ENCODE assay signal across 28 mouse cellular contexts in genomic region chr17:17408137-17408536, GRCm38 (mm10). TPM values are rescaled to one million over a fixed set of nuclear protein-coding genes. Genes with fewer than 3 reads are reported as not detected.
DNase-seq lines count a peak whose midpoint lies in the region; ATAC-seq and TF ChIP-seq lines count a peak whose summit lies in the region.
"Had no signal": no experiment of that assay in that cellular context is flagged by ENCODE, and none has a peak within 500 bp of the region (broad histone marks: within the 10 kb centered on the region; RNA-seq: fewer than 3 reads in every experiment).

No protein-coding gene starts in this region.

- H3K4me1 ChIP-seq in forebrain, embryonic 11.5 days (replicated peaks; ENCODE audit: control insufficient read depth, insufficient read depth, low read length), result peaks cover 15% of the 10 kb centered on the region; the same call in 1 of the 2 replicates
- H3K4me1 ChIP-seq in forebrain, embryonic 15.5 days, result peaks cover 45% of the 10 kb centered on the region
- peaks cover 40% of the 10 kb centered on the region for H3K4me1 ChIP-seq in midbrain, embryonic 12.5 days
- no peaks in the 10 kb centered on the region; the same call in 1 of the 2 replicates for H3K4me1 ChIP-seq in midbrain, postnatal 0 days (ENCODE audit: insufficient read depth, low read length)
- peaks cover 36% of the 10 kb centered on the region for H3K4me1 ChIP-seq in embryonic facial prominence, embryonic 13.5 days
- H3K4me1 ChIP-seq in olfactory bulb, adult 2 months (ENCODE audit: control insufficient read depth, insufficient read depth, low read length), result peaks cover 15% of the 10 kb centered on the region
- H3K4me1 ChIP-seq in liver, embryonic 12.5 days, result no peaks in the 10 kb centered on the region
- H3K4me1 ChIP-seq: liver, embryonic 15.5 days had no signal

- no peak overlapping the region for H3K9ac ChIP-seq in forebrain, embryonic 11.5 days (ENCODE audit: low read length)
- no peak overlapping the region for H3K9ac ChIP-seq in forebrain, embryonic 15.5 days (replicated peaks)
- no peak overlapping the region for H3K9ac ChIP-seq in midbrain, embryonic 12.5 days (replicated peaks)
- H3K9ac ChIP-seq in midbrain, postnatal 0 days (replicated peaks; ENCODE audit: low read length, poor library complexity, severe bottlenecking), result no peak overlapping the region
- H3K9ac ChIP-seq in embryonic facial prominence, embryonic 13.5 days, result no peak overlapping the region
- H3K9ac ChIP-seq in liver, embryonic 12.5 days, result no peak overlapping the region
- H3K9ac ChIP-seq: embryonic facial prominence, embryonic 15.5 days; heart, embryonic 12.5 days; limb, embryonic 15.5 days; liver, embryonic 15.5 days; lung, embryonic 15.5 days; neural tube, embryonic 12.5 days had no signal

- H3K4me3 ChIP-seq in forebrain, embryonic 11.5 days (ENCODE audit: low read depth, low read length), result no peak overlapping the region
- no peak overlapping the region for H3K4me3 ChIP-seq in forebrain, embryonic 15.5 days
- no peak overlapping the region for H3K4me3 ChIP-seq in midbrain, embryonic 12.5 days
- no peak overlapping the region for H3K4me3 ChIP-seq in midbrain, postnatal 0 days (ENCODE audit: low read depth, low read length)
- no peak overlapping the region for H3K4me3 ChIP-seq in embryonic facial prominence, embryonic 13.5 days
- H3K4me3 ChIP-seq in olfactory bulb, adult 2 months (ENCODE audit: insufficient read depth, low read depth, low read length), result no peak overlapping the region
- H3K4me3 ChIP-seq in liver, embryonic 12.5 days, result no peak overlapping the region
- H3K4me3 ChIP-seq: embryonic facial prominence, embryonic 15.5 days; heart, embryonic 12.5 days; limb, embryonic 15.5 days; liver, embryonic 15.5 days; lung, embryonic 15.5 days; neural tube, embryonic 12.5 days had no signal

- no peaks in the 10 kb centered on the region for H3K9me3 ChIP-seq in forebrain, embryonic 11.5 days (ENCODE audit: control insufficient read depth, low read length)
- H3K9me3 ChIP-seq in forebrain, embryonic 15.5 days, result no peaks in the 10 kb centered on the region
- H3K9me3 ChIP-seq in midbrain, embryonic 12.5 days, result no peaks in the 10 kb centered on the region
- H3K9me3 ChIP-seq in midbrain, postnatal 0 days (ENCODE audit: low read length), result no peaks in the 10 kb centered on the region
- H3K9me3 ChIP-seq in embryonic facial prominence, embryonic 13.5 days, result no peaks in the 10 kb centered on the region
- H3K9me3 ChIP-seq in liver, embryonic 12.5 days (replicated peaks), result no peaks in the 10 kb centered on the region
- H3K9me3 ChIP-seq: embryonic facial prominence, embryonic 15.5 days; heart, embryonic 12.5 days; limb, embryonic 15.5 days; liver, embryonic 15.5 days; lung, embryonic 15.5 days; neural tube, embryonic 12.5 days had no signal

- H3K27ac ChIP-seq in forebrain, embryonic 11.5 days (ENCODE audit: low read depth, low read length), result peak overlapping the region; percentile 68; the same call in 1 of the 2 replicates
- H3K27ac ChIP-seq in forebrain, embryonic 15.5 days (replicated peaks), result no peak overlapping the region
- peak overlapping the region; percentile 36 for H3K27ac ChIP-seq in midbrain, embryonic 12.5 days (replicated peaks)
- no peak overlapping the region for H3K27ac ChIP-seq in midbrain, postnatal 0 days (ENCODE audit: low read depth, low read length)
- 0 out of 2 replicates have a peak overlapping the region, but pooled peaks have one; percentile 3 for H3K27ac ChIP-seq in embryonic facial prominence, embryonic 13.5 days
- peak overlapping the region; percentile 41; the same call in 1 of the 2 replicates for H3K27ac ChIP-seq in olfactory bulb, adult 2 months (ENCODE audit: insufficient read depth, low read depth, low read length)
- H3K27ac ChIP-seq in liver, embryonic 12.5 days, result no peak overlapping the region
- H3K27ac ChIP-seq: embryonic facial prominence, embryonic 15.5 days; limb, embryonic 15.5 days; liver, embryonic 15.5 days; lung, embryonic 15.5 days; neural tube, embryonic 12.5 days had no signal

- no peak for DNase-seq in forebrain, embryonic 11.5 days (ENCODE audit: low spot score)
- DNase-seq in midbrain, postnatal 0 days (ENCODE audit: low spot score), result no peak
- no peak for DNase-seq in lung, postnatal 25 days (ENCODE audit: low spot score)
- DNase-seq: adrenal gland, postnatal 25 days; cerebellum, adult 8-10 months; gastrocnemius, postnatal 25 days; heart, adult 18-20 months; heart, postnatal 10 days; layer of hippocampus, adult 9-11 months; lung, postnatal 4 days; thymus, adult 18-20 months; thymus, postnatal 36 days had no signal

- H3K36me3 ChIP-seq in forebrain, embryonic 11.5 days (ENCODE audit: control insufficient read depth, insufficient read depth, low read length), result no peaks in the 10 kb centered on the region
- H3K36me3 ChIP-seq in forebrain, embryonic 15.5 days, result no peaks in the 10 kb centered on the region
- H3K36me3 ChIP-seq in midbrain, embryonic 12.5 days, result no peaks in the 10 kb centered on the region
- H3K36me3 ChIP-seq in midbrain, postnatal 0 days (ENCODE audit: insufficient read depth, low read length), result no peaks in the 10 kb centered on the region
- no peaks in the 10 kb centered on the region for H3K36me3 ChIP-seq in embryonic facial prominence, embryonic 13.5 days
- no peaks in the 10 kb centered on the region for H3K36me3 ChIP-seq in liver, embryonic 12.5 days
- H3K36me3 ChIP-seq: embryonic facial prominence, embryonic 15.5 days; heart, embryonic 12.5 days; limb, embryonic 15.5 days; liver, embryonic 15.5 days; lung, embryonic 15.5 days; neural tube, embryonic 12.5 days had no signal

- no peak for TF ChIP-seq POLR2A in olfactory bulb, adult 2 months (IDR thresholded peaks at IDR 0.05; ENCODE audit: insufficient read depth, low read depth, low read length)

- TF ChIP-seq CTCF in midbrain, postnatal 0 days (IDR thresholded peaks at IDR 0.05), result no peak
- no peak for TF ChIP-seq CTCF in olfactory bulb, adult 2 months (IDR thresholded peaks at IDR 0.05; ENCODE audit: insufficient read depth, low read depth, low read length)

- no peak for ATAC-seq in forebrain, embryonic 11.5 days (replicated peaks; ENCODE audit: low FRiP score)
- ATAC-seq in forebrain, embryonic 15.5 days (replicated peaks), result no peak
- ATAC-seq in midbrain, embryonic 12.5 days (ENCODE audit: low FRiP score, low read depth), result no peak
- no peak for ATAC-seq in midbrain, postnatal 0 days (ENCODE audit: low FRiP score)
- ATAC-seq in embryonic facial prominence, embryonic 13.5 days (ENCODE audit: insufficient number of reproducible peaks, insufficient read depth, low FRiP score, low TSS enrichment, low read depth), result no peak
- ATAC-seq in liver, embryonic 12.5 days, result no peak
- ATAC-seq: intestine, postnatal 0 days had no signal

- 24% methylated on average over 6 of the region's 6 CpGs for WGBS in forebrain, embryonic 11.5 days
- WGBS in forebrain, embryonic 15.5 days, result 35% methylated on average over 6 of the region's 6 CpGs
- 24% methylated on average over 6 of the region's 6 CpGs for WGBS in midbrain, embryonic 12.5 days
- 21% methylated on average over 6 of the region's 6 CpGs for WGBS in midbrain, postnatal 0 days
- 32% methylated on average over 6 of the region's 6 CpGs for WGBS in embryonic facial prominence, embryonic 13.5 days
- WGBS in olfactory bulb, adult 2 months, result 43% methylated on average over 6 of the region's 6 CpGs
- 62% methylated on average over 6 of the region's 6 CpGs for WGBS in liver, embryonic 12.5 days (ENCODE audit: insufficient replicate concordance)

- H3K4me2 ChIP-seq in forebrain, embryonic 11.5 days (ENCODE audit: low read depth, low read length, severe bottlenecking), result no peak overlapping the region
- H3K4me2 ChIP-seq in forebrain, embryonic 15.5 days (replicated peaks), result no peak overlapping the region
- no peak overlapping the region for H3K4me2 ChIP-seq in midbrain, embryonic 12.5 days (replicated peaks)
- no peak overlapping the region for H3K4me2 ChIP-seq in midbrain, postnatal 0 days (ENCODE audit: low read depth, low read length, poor library complexity, severe bottlenecking)
- no peak overlapping the region for H3K4me2 ChIP-seq in embryonic facial prominence, embryonic 13.5 days
- no peak overlapping the region for H3K4me2 ChIP-seq in liver, embryonic 12.5 days
- H3K4me2 ChIP-seq: embryonic facial prominence, embryonic 15.5 days; heart, embryonic 12.5 days; limb, embryonic 15.5 days; liver, embryonic 15.5 days; lung, embryonic 15.5 days; neural tube, embryonic 12.5 days had no signal

- H3K27me3 ChIP-seq in forebrain, embryonic 11.5 days (ENCODE audit: control insufficient read depth, insufficient read depth, low read length), result no peaks in the 10 kb centered on the region
- H3K27me3 ChIP-seq in forebrain, embryonic 15.5 days, result no peaks in the 10 kb centered on the region
- no peaks in the 10 kb centered on the region for H3K27me3 ChIP-seq in midbrain, embryonic 12.5 days
- no peaks in the 10 kb centered on the region for H3K27me3 ChIP-seq in midbrain, postnatal 0 days (ENCODE audit: insufficient read depth, low read length)
- H3K27me3 ChIP-seq in embryonic facial prominence, embryonic 13.5 days, result no peaks in the 10 kb centered on the region
- H3K27me3 ChIP-seq in liver, embryonic 12.5 days (replicated peaks), result no peaks in the 10 kb centered on the region
- H3K27me3 ChIP-seq: embryonic facial prominence, embryonic 15.5 days; heart, embryonic 12.5 days; limb, embryonic 15.5 days; liver, embryonic 15.5 days; lung, embryonic 15.5 days; neural tube, embryonic 12.5 days had no signal

RNA-seq across cellular contexts. Expression of gene Lix1, which starts 5.7 kb away (rescaled TPM):
- 89.3 and 106 TPM in 2 replicates for polyA plus RNA-seq in forebrain, embryonic 11.5 days (2014; fragmentation: Nextera tagmentation; extraction: Ambion mirVana)
- polyA plus RNA-seq in forebrain, embryonic 15.5 days (2015; fragmentation: Nextera tagmentation; extraction: Ambion mirVana), result 34.1 and 39.5 TPM in 2 replicates
- polyA plus RNA-seq in midbrain, embryonic 12.5 days (2016; fragmentation: Nextera tagmentation; extraction: Ambion mirVana), result 48.8 TPM in 2 replicates
- 11.4 and 11.9 TPM in 2 replicates for total RNA-seq in midbrain, postnatal 0 days (2014; rRNA removed)
- polyA plus RNA-seq in midbrain, postnatal 0 days (2015; fragmentation: Nextera tagmentation; extraction: Ambion mirVana), result 10.9 and 12.9 TPM in 2 replicates
- polyA plus RNA-seq in embryonic facial prominence, embryonic 13.5 days (2015; fragmentation: Nextera tagmentation; extraction: Ambion mirVana), result 22.5 and 46.4 TPM in 2 replicates
- polyA plus RNA-seq in olfactory bulb, adult 2 months (2012; ENCODE audit: insufficient read depth, insufficient read length, low replicate concordance, missing spikeins), result not detected in 2 replicates
- 0.49 and 0.60 TPM in 2 replicates for polyA plus RNA-seq in liver, embryonic 12.5 days (2016; fragmentation: Nextera tagmentation; extraction: Ambion mirVana)
- total RNA-seq: common myeloid progenitor, adult 5-6 weeks; megakaryocyte-erythroid progenitor cell, adult 5-6 weeks; MEL had no signal
- polyA plus RNA-seq: small intestine, adult 2 months had no signal

RNA-seq across cellular contexts. Expression of gene Riok2, which starts 34.0 kb away (rescaled TPM):
- polyA plus RNA-seq in forebrain, embryonic 11.5 days (2014; fragmentation: Nextera tagmentation; extraction: Ambion mirVana), result 29.6 and 33.6 TPM in 2 replicates
- polyA plus RNA-seq in forebrain, embryonic 15.5 days (2015; fragmentation: Nextera tagmentation; extraction: Ambion mirVana), result 27.0 and 29.4 TPM in 2 replicates
- 30.3 and 32.2 TPM in 2 replicates for polyA plus RNA-seq in midbrain, embryonic 12.5 days (2016; fragmentation: Nextera tagmentation; extraction: Ambion mirVana)
- 28.6 and 33.6 TPM in 2 replicates for total RNA-seq in midbrain, postnatal 0 days (2014; rRNA removed)
- polyA plus RNA-seq in midbrain, postnatal 0 days (2015; fragmentation: Nextera tagmentation; extraction: Ambion mirVana), result 11.2 and 12.7 TPM in 2 replicates
- polyA plus RNA-seq in embryonic facial prominence, embryonic 13.5 days (2015; fragmentation: Nextera tagmentation; extraction: Ambion mirVana), result 31.4 and 33.9 TPM in 2 replicates
- polyA plus RNA-seq in olfactory bulb, adult 2 months (2012; ENCODE audit: insufficient read depth, insufficient read length, low replicate concordance, missing spikeins), result not detected in 2 replicates
- polyA plus RNA-seq in liver, embryonic 12.5 days (2016; fragmentation: Nextera tagmentation; extraction: Ambion mirVana), result 18.2 and 20.7 TPM in 2 replicates

Comparison
In these comparisons a context has a peak if more than half of its experiments do, and no peak if none do; other contexts are left out.
1. H3K27ac ChIP-seq: peak in forebrain, embryonic 11.5 days (single experiment), midbrain, embryonic 12.5 days (single experiment), embryonic facial prominence, embryonic 13.5 days (single experiment) and olfactory bulb, adult 2 months (single experiment); none in forebrain, embryonic 15.5 days (single experiment), midbrain, postnatal 0 days (single experiment) and liver, embryonic 12.5 days (single experiment).
2. RNA of gene Riok2, which starts 34.0 kb away (polyA plus RNA-seq): 31.4 to 33.9 TPM in embryonic facial prominence, embryonic 13.5 days, 30.3 to 32.2 TPM in midbrain, embryonic 12.5 days, 29.6 to 33.6 TPM in forebrain, embryonic 11.5 days, 27.0 to 29.4 TPM in forebrain, embryonic 15.5 days, 18.2 to 20.7 TPM in liver, embryonic 12.5 days and 11.2 to 12.7 TPM in midbrain, postnatal 0 days; not detected in olfactory bulb, adult 2 months; every median in the first group is over 10 times any median in the second.